ENCODE assay signal across 11 mouse cellular contexts in the genomic region with DNA sequence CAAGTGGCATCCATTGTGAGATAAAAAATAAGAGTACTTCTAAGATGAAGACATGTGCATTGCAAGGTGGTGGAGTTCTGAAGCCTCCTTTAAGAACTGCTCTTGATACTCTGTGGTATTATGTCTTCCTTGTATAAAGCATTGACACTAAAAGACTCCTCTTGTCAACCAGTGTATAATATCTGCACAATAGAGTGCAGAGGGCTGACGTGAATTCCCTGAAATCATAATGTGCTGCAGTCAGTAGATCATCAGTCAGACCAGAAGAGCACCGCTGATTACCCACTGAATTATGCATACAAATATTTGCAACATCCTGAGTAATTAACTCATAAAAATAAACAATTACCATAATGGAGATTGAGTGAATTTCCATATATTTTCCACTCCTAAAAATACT.
DNase-seq lines count a peak whose midpoint lies in the region; ATAC-seq and TF ChIP-seq lines count a peak whose summit lies in the region.
"Had no signal": no experiment of that assay in that cellular context is flagged by ENCODE, and none has a peak within 500 bp of the region (broad histone marks: within the 10 kb centered on the region; RNA-seq: fewer than 3 reads in every experiment).

No protein-coding gene starts in this region.

- 33% methylated on average over 2 of the region's 2 CpGs for WGBS in forebrain, postnatal 0 days
- 44% methylated on average over 2 of the region's 2 CpGs for WGBS in forebrain, embryonic 15.5 days
- 47% methylated on average over 2 of the region's 2 CpGs for WGBS in liver, postnatal 0 days (ENCODE audit: insufficient replicate concordance)

- no peak for TF ChIP-seq POLR2A in MEL (IDR thresholded peaks at IDR 0.05; ENCODE audit: control insufficient read depth in 1 of 2, insufficient read depth in 1 of 2, low read depth in 1 of 2, low read length in 2 of 2, poor library complexity in 1 of 2)

- no peak overlapping the region for H3K4me2 ChIP-seq in forebrain, postnatal 0 days (ENCODE audit: low read depth)
- H3K4me2 ChIP-seq in forebrain, embryonic 15.5 days (replicated peaks): no peak overlapping the region
- no peak overlapping the region for H3K4me2 ChIP-seq in liver, postnatal 0 days (ENCODE audit: low read depth, low read length)
- H3K4me2 ChIP-seq: embryonic facial prominence, embryonic 12.5 days had no signal

- DNase-seq in forebrain, postnatal 0 days: no peak
- no peak for DNase-seq in layer of hippocampus, adult 2 months (ENCODE audit: low spot score in 2 of 2)
- DNase-seq in layer of hippocampus, adult 9-10 months (ENCODE audit: low spot score): no peak
- no peak for DNase-seq in MEL (ENCODE audit: low read depth, low spot score)
- no peak for DNase-seq in liver, postnatal 0 days
- DNase-seq in kidney, postnatal 4 days: no peak
- no peak for DNase-seq in thymus, postnatal 10 days (ENCODE audit: low spot score in 2 of 2)
- DNase-seq: layer of hippocampus, postnatal 36 days had no signal

- H3K9me3 ChIP-seq in forebrain, postnatal 0 days (ENCODE audit: low read length): no peaks in the 10 kb centered on the region
- no peaks in the 10 kb centered on the region for H3K9me3 ChIP-seq in forebrain, embryonic 15.5 days
- no peaks in the 10 kb centered on the region for H3K9me3 ChIP-seq in MEL (replicated peaks; ENCODE audit: insufficient read depth, low read length)
- no peaks in the 10 kb centered on the region for H3K9me3 ChIP-seq in liver, postnatal 0 days (ENCODE audit: low read length)
- H3K9me3 ChIP-seq: embryonic facial prominence, embryonic 12.5 days had no signal

- H3K4me3 ChIP-seq in forebrain, postnatal 0 days (ENCODE audit: low read depth, low read length): no peak overlapping the region
- no peak overlapping the region for H3K4me3 ChIP-seq in forebrain, embryonic 15.5 days
- no peak overlapping the region for H3K4me3 ChIP-seq in layer of hippocampus, adult 2 months
- H3K4me3 ChIP-seq in MEL (ENCODE audit: control insufficient read depth in 1 of 2, insufficient read depth in 1 of 2, low read depth in 2 of 2, low read length in 2 of 2): no peak overlapping the region
- H3K4me3 ChIP-seq in liver, postnatal 0 days (ENCODE audit: low read depth, low read length): no peak overlapping the region
- H3K4me3 ChIP-seq: embryonic facial prominence, embryonic 12.5 days had no signal

- peak; percentile 57; the same call in 1 of the 2 replicates for ATAC-seq in forebrain, postnatal 0 days
- ATAC-seq in forebrain, embryonic 15.5 days (replicated peaks): no peak
- 0 out of 2 replicates have a peak, but pooled peaks have one; percentile 28 for ATAC-seq in liver, postnatal 0 days
- ATAC-seq: intestine, postnatal 0 days had no signal

- TF ChIP-seq EP300 in MEL (IDR thresholded peaks at IDR 0.05; ENCODE audit: low read depth in 1 of 2, low read length in 2 of 2): no peak
- TF ChIP-seq EP300 in liver, postnatal 0 days (IDR thresholded peaks at IDR 0.05; ENCODE audit: low read depth): no peak

- no peaks in the 10 kb centered on the region for H3K27me3 ChIP-seq in forebrain, postnatal 0 days (ENCODE audit: insufficient read depth, low read length)
- H3K27me3 ChIP-seq in forebrain, embryonic 15.5 days: no peaks in the 10 kb centered on the region
- H3K27me3 ChIP-seq in MEL (ENCODE audit: control insufficient read depth in 1 of 2, insufficient read depth in 2 of 2, low read length in 2 of 2): no peaks in the 10 kb centered on the region
- H3K27me3 ChIP-seq in liver, postnatal 0 days (ENCODE audit: insufficient read depth, low read length): no peaks in the 10 kb centered on the region
- H3K27me3 ChIP-seq: embryonic facial prominence, embryonic 12.5 days had no signal

- peaks cover 32% of the 10 kb centered on the region for H3K79me2 ChIP-seq in MEL (ENCODE audit: control insufficient read depth, insufficient read depth, low read length, poor library complexity)

- H3K27ac ChIP-seq in forebrain, postnatal 0 days (ENCODE audit: low read depth, low read length): no peak overlapping the region
- no peak overlapping the region for H3K27ac ChIP-seq in forebrain, embryonic 15.5 days (replicated peaks)
- H3K27ac ChIP-seq in layer of hippocampus, adult 2 months: peak overlapping the region; percentile 73
- 0 out of 2 replicates have a peak overlapping the region, but pooled peaks have one; percentile 12 for H3K27ac ChIP-seq in MEL (ENCODE audit: control insufficient read depth, low read depth, low read length)
- peak overlapping the region; percentile 85 for H3K27ac ChIP-seq in liver, postnatal 0 days (ENCODE audit: low read depth)
- H3K27ac ChIP-seq: embryonic facial prominence, embryonic 12.5 days had no signal

- TF ChIP-seq RAD21 in MEL (IDR thresholded peaks at IDR 0.05; ENCODE audit: low read depth, low read length): no peak

- peaks cover 12% of the 10 kb centered on the region for H3K4me1 ChIP-seq in forebrain, postnatal 0 days (ENCODE audit: insufficient read depth)
- H3K4me1 ChIP-seq in forebrain, embryonic 15.5 days: peaks cover 28% of the 10 kb centered on the region
- H3K4me1 ChIP-seq in MEL (ENCODE audit: control insufficient read depth in 1 of 2, insufficient read depth in 2 of 2, low read length in 2 of 2): peaks cover 24 to 27% of the 10 kb centered on the region in 2 experiments
- peaks cover 44% of the 10 kb centered on the region for H3K4me1 ChIP-seq in liver, postnatal 0 days (ENCODE audit: insufficient read depth)

- no peaks in the 10 kb centered on the region for H3K36me3 ChIP-seq in forebrain, postnatal 0 days (ENCODE audit: insufficient read depth)
- H3K36me3 ChIP-seq in forebrain, embryonic 15.5 days: no peaks in the 10 kb centered on the region
- peaks cover 0 to 65% of the 10 kb centered on the region in 2 experiments; a peak in 3 of 4 replicates for H3K36me3 ChIP-seq in MEL (ENCODE audit: control insufficient read depth in 1 of 2, insufficient read depth in 2 of 2, low read length in 2 of 2)
- 0 out of 2 replicates have a peak, but pooled peaks cover 5% of the 10 kb centered on the region for H3K36me3 ChIP-seq in liver, postnatal 0 days (replicated peaks; ENCODE audit: insufficient read depth, low read length)

- TF ChIP-seq CTCF in forebrain, postnatal 0 days (IDR thresholded peaks at IDR 0.05; ENCODE audit: low read depth): no peak
- no peak for TF ChIP-seq CTCF in layer of hippocampus, adult 2 months (conservative IDR thresholded peaks at IDR 0.05)
- TF ChIP-seq CTCF in MEL (IDR thresholded peaks at IDR 0.05 in 2 of 3, conservative IDR thresholded peaks at IDR 0.05 in 1 of 3; ENCODE audit: control insufficient read depth in 1 of 3, insufficient read depth in 1 of 3, low read depth in 2 of 3, low read length in 3 of 3, poor library complexity in 1 of 3, severe bottlenecking in 1 of 3): no peak
- no peak for TF ChIP-seq CTCF in liver, postnatal 0 days (IDR thresholded peaks at IDR 0.05; ENCODE audit: low read depth)

- no peak overlapping the region for H3K9ac ChIP-seq in forebrain, postnatal 0 days
- no peak overlapping the region for H3K9ac ChIP-seq in forebrain, embryonic 15.5 days (replicated peaks)
- H3K9ac ChIP-seq in MEL (ENCODE audit: control insufficient read depth, low read depth, low read length, poor library complexity, severe bottlenecking): no peak overlapping the region
- H3K9ac ChIP-seq in liver, postnatal 0 days (replicated peaks): no peak overlapping the region
- H3K9ac ChIP-seq: embryonic facial prominence, embryonic 12.5 days had no signal

TF ChIP-seq in MEL, 35 proteins besides CTCF, POLR2A, EP300 and RAD21:
- TF ChIP-seq SMC3 (IDR thresholded peaks at IDR 0.05; ENCODE audit: low read depth, low read length) (no peak), MYC (IDR thresholded peaks at IDR 0.05; ENCODE audit: low read depth, low read length) (no peak), MAFK (IDR thresholded peaks at IDR 0.05; ENCODE audit: borderline replicate concordance, low read depth, low read length) (no peak), GABPA (IDR thresholded peaks at IDR 0.05; ENCODE audit: low read depth, low read length) (no peak), ZMIZ1 (IDR thresholded peaks at IDR 0.05; ENCODE audit: low read depth, low read length) (no peak), ZNF384 (IDR thresholded peaks at IDR 0.05; ENCODE audit: low read depth, low read length) (no peak)

Comparison
In these comparisons a context has a peak if more than half of its experiments do, and no peak if none do; other contexts are left out.
1. H3K27ac ChIP-seq: peak in layer of hippocampus, adult 2 months (single experiment), MEL (single experiment) and liver, postnatal 0 days (single experiment); none in forebrain, postnatal 0 days (single experiment) and forebrain, embryonic 15.5 days (single experiment).